Mouse (Mus musculus) embryonic fibroblast, embryonic 13.5 days (primary cell): ENCODE measurements around the gene Nkx6-1.

Experiments used
- CTCF ChIP-seq: IDR thresholded peaks from 2 replicates; pipeline ENCODE4 v1.5.1; 2011; ENCODE audit warnings: mild to moderate bottlenecking, control low read depth, low read length, moderate library complexity, borderline replicate concordance; ENCODE audit not compliant: insufficient read depth
- POLR2A ChIP-seq: IDR thresholded peaks from 2 replicates; pipeline ENCODE4 v1.6.1; 2011; ENCODE audit warnings: low read depth, mild to moderate bottlenecking, control low read depth, low read length, moderate library complexity

GRCm38 (mm10) chr5:101660666-101661065, 4.1 kb downstream of the Nkx6-1 start:
- no peak for TF ChIP-seq POLR2A
- TF ChIP-seq CTCF: no peak
